Mouse (Mus musculus): ENCODE results near the gene Tomm5.
"Not testable (repeated sequence)": the region's sequence is repeated elsewhere in the genome, so short reads cannot be mapped to it uniquely, and the experiment has no call there.

Gene Tomm5

GRCm38 (mm10) chr4:45107601-45108277 lies at the start of gene Tomm5:
Gene Tomm5, minus strand, starts transcription at chr4:45108114.
- DNase-seq (ENCODE audit: low spot score in 2 of 2), result peak; percentile 91 to 93

- no peak for DNase-seq (ENCODE audit: low spot score in 2 of 2)
Measured at GRCm38 (mm10) chr4:45156433-45156832, 48.5 kb upstream of the Tomm5 start.

- DNase-seq (ENCODE audit: low spot score in 2 of 2), result no peak
Measured at GRCm38 (mm10) chr4:45143005-45143404, 35.1 kb upstream of the Tomm5 start.

GRCm38 (mm10) chr4:45142411-45142810 lies 34.5 kb upstream of the Tomm5 start:
- no peak for DNase-seq (ENCODE audit: low spot score in 2 of 2)

- DNase-seq (ENCODE audit: low spot score in 2 of 2), result peak; percentile 3 to 10
Measured at GRCm38 (mm10) chr4:45141835-45142234, 33.9 kb upstream of the Tomm5 start.

GRCm38 (mm10) chr4:45137636-45138035 lies 29.7 kb upstream of the Tomm5 start:
- DNase-seq (ENCODE audit: low spot score in 2 of 2), result no peak

- DNase-seq (ENCODE audit: low spot score in 2 of 2), result no peak
Measured at GRCm38 (mm10) chr4:45134471-45134870, 26.6 kb upstream of the Tomm5 start.

GRCm38 (mm10) chr4:45131021-45131420 lies 23.1 kb upstream of the Tomm5 start:
- DNase-seq (ENCODE audit: low spot score in 2 of 2), result no peak

- no peak for DNase-seq (ENCODE audit: low spot score in 2 of 2)
Measured at GRCm38 (mm10) chr4:45121311-45121710, 13.4 kb upstream of the Tomm5 start.

- peak in 1 of 2 experiments; percentile 1 for DNase-seq (ENCODE audit: low spot score in 2 of 2)
Measured at GRCm38 (mm10) chr4:45108456-45109110, 669 bp upstream of the Tomm5 start.

- DNase-seq (ENCODE audit: low spot score in 2 of 2), result no peak
Measured at GRCm38 (mm10) chr4:45107066-45107465, 848 bp downstream of the Tomm5 start.

GRCm38 (mm10) chr4:45106409-45106808 lies 1.5 kb downstream of the Tomm5 start:
- DNase-seq (ENCODE audit: low spot score in 2 of 2), result no peak

GRCm38 (mm10) chr4:45097198-45097872 lies 10.6 kb downstream of the Tomm5 start:
- peak; percentile 10 to 44 for DNase-seq (ENCODE audit: low spot score in 2 of 2)

- no peak for DNase-seq (ENCODE audit: low spot score in 2 of 2)
Measured at GRCm38 (mm10) chr4:45084895-45085290, 23.0 kb downstream of the Tomm5 start.

GRCm38 (mm10) chr4:45084021-45084894 lies 23.7 kb downstream of the Tomm5 start, which contains the start of gene Fbxo10:
Gene Fbxo10, minus strand, starts transcription at chr4:45084604.
- peak; percentile 92 to 94 for DNase-seq (ENCODE audit: low spot score in 2 of 2)

GRCm38 (mm10) chr4:45083487-45083886 lies 24.4 kb downstream of the Tomm5 start:
- DNase-seq (ENCODE audit: low spot score in 2 of 2), result no peak

- DNase-seq (ENCODE audit: low spot score in 2 of 2), result no peak
Measured at GRCm38 (mm10) chr4:45082951-45083350, 25.0 kb downstream of the Tomm5 start.

GRCm38 (mm10) chr4:45081041-45081440 lies 26.9 kb downstream of the Tomm5 start:
- DNase-seq (ENCODE audit: low spot score in 2 of 2), result not testable (repeated sequence)

GRCm38 (mm10) chr4:45073544-45073943 lies 34.4 kb downstream of the Tomm5 start:
- DNase-seq (ENCODE audit: low spot score in 2 of 2), result no peak

- no peak for DNase-seq (ENCODE audit: low spot score in 2 of 2)
Measured at GRCm38 (mm10) chr4:45072261-45072973, 35.5 kb downstream of the Tomm5 start.

- no peak for DNase-seq (ENCODE audit: low spot score in 2 of 2)
Measured at GRCm38 (mm10) chr4:45067742-45068141, 40.2 kb downstream of the Tomm5 start.
